Mouse (Mus musculus) limb, embryonic 14.5 days (tissue): ENCODE data around the gene Src. TPM values are rescaled to one million over a fixed set of nuclear protein-coding genes. Genes with fewer than 3 reads are reported as not detected.
"Not testable (repeated sequence)": the region's sequence is repeated elsewhere in the genome, so short reads cannot be mapped to it uniquely, and the experiment has no call there.

Experiments used
- ATAC-seq: fragments of 200-750 bp; cut with Nextera tagmentation; 2 replicates; pipeline ENCODE4 v1.8.0; 2017; ENCODE audit warnings: low read depth, moderate number of reproducible peaks, moderate TSS enrichment; ENCODE audit not compliant: low FRiP score
- DNase-seq: peaks from one replicate; pipeline ENCODE4 v3.0.0-alpha.2; 2015; ENCODE audit warnings: low spot score
- H3K27ac ChIP-seq: fragments of 300-500 bp; sonication (generic); replicated peaks from 2 replicates; pipeline ENCODE4 v1.5.1; 2014; ENCODE audit warnings: low read depth, mild to moderate bottlenecking, low read length, moderate library complexity, mixed read lengths
- H3K27me3 ChIP-seq: fragments of 300-500 bp; sonication (generic); 2 replicates; pipeline ENCODE4 v1.6.1; 2014; ENCODE audit warnings: low read length, mixed read lengths; ENCODE audit not compliant: control insufficient read depth, insufficient read depth
- H3K36me3 ChIP-seq: fragments of 300-500 bp; sonication (generic); 2 replicates; pipeline ENCODE4 v1.6.1; 2014; ENCODE audit warnings: mild to moderate bottlenecking, low read length, moderate library complexity, mixed read lengths; ENCODE audit not compliant: control insufficient read depth, insufficient read depth
- H3K4me1 ChIP-seq: fragments of 300-500 bp; sonication (generic); 2 replicates; pipeline ENCODE4 v1.6.1; 2014; ENCODE audit warnings: antibody characterized with exemption, low read length, mixed read lengths; ENCODE audit not compliant: control insufficient read depth, insufficient read depth
- H3K4me2 ChIP-seq: fragments of 300-500 bp; sonication (generic); replicated peaks from 2 replicates; pipeline ENCODE4 v1.6.1; 2014; ENCODE audit warnings: low read depth, mild to moderate bottlenecking, low read length, moderate library complexity; ENCODE audit not compliant: severe bottlenecking
- H3K4me3 ChIP-seq: fragments of 300-500 bp; sonication (generic); replicated peaks from 2 replicates; pipeline ENCODE4 v1.5.1; 2014; ENCODE audit warnings: low read length
- H3K9ac ChIP-seq: fragments of 300-500 bp; sonication (generic); 2 replicates; pipeline ENCODE4 v1.6.1; 2014; ENCODE audit warnings: mild to moderate bottlenecking, low read depth, low read length, moderate library complexity; ENCODE audit not compliant: severe bottlenecking
- H3K9me3 ChIP-seq: fragments of 300-500 bp; sonication (generic); 2 replicates; pipeline ENCODE4 v1.6.1; 2016; ENCODE audit warnings: low read length; ENCODE audit not compliant: control insufficient read depth
- POLR2A ChIP-seq: fragments of 200-500 bp; IDR thresholded peaks from 2 replicates; pipeline ENCODE4 v1.8.0; 2012; ENCODE audit warnings: inconsistent platforms, mild to moderate bottlenecking, moderate library complexity, borderline replicate concordance; ENCODE audit not compliant: insufficient read depth, insufficient read length; ENCODE audit errors: extremely low read depth
- WGBS: fragments of 180-500 bp; shearing (Covaris S2); extraction: QIAGEN DNeasy Blood & Tissue Kit; methylation state at CpG from one replicate; pipeline ENCODE4 v1.1.7; 2014; 5-methylcytosine and 5-hydroxymethylcytosine counted together
- polyA plus RNA-seq, 2 experiments: library from polyadenylated mRNA; depleted of rRNA in 1 of 2; stranded (reverse) in 1 of 2; unstranded in 1 of 2; fragments of >200 nt; fragmentation: Nextera tagmentation in 1 of 2; extraction: Ambion mirVana in 1 of 2; gene quantifications; 2 replicates each; pipeline versions ENCODE4 v1.2.1 to v1.2.3; 2012 to 2014

Gene Src
- polyA plus RNA-seq, 2 experiments = 15.9 to 43.6 TPM

- WGBS = 44% methylated on average over 3 of the region's 3 CpGs
- DNase-seq = no peak
- Histone ChIP-seq H3K27me3 (no peaks in the 10 kb centered on the region), H3K9me3 (no peaks in the 10 kb centered on the region), H3K4me1 (peaks cover 7% of the 10 kb centered on the region; the same call in 1 of the 2 replicates), H3K36me3 (peaks cover 28% of the 10 kb centered on the region), H3K4me3 (no peak overlapping the region), H3K27ac (no peak overlapping the region), H3K9ac (no peak overlapping the region), H3K4me2 (no peak overlapping the region)
- no peak for TF ChIP-seq POLR2A
- no peak for ATAC-seq
Observed at GRCm38 (mm10) chr2:157376995-157377394, 41.2 kb upstream of the Src start.

DNA sequence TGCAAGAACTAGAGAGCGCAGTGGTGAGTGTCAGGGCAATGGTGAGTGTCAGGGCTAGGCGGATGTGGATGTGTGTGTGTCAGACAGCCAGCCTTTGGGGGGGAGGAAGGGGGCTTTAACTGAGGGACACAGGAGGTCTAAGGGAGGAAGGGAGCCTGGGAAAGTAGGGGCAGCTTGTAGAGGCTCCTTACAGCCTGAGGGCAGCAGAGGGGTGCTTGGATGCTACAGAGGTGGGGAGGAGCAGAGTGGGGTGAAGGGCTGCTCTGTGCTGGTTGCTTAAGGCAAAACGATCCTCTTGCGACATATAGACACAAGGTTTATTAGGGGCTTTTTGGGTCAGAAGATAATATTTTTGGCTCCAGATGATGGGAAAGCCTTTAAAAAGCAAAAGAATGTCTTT, 33.4 kb upstream of the Src start:
- WGBS = 77% methylated on average over 4 of the region's 4 CpGs
- no peak for ATAC-seq
- peaks cover 26% of the 10 kb centered on the region for H3K36me3 ChIP-seq
- H3K4me1 ChIP-seq = no peaks in the 10 kb centered on the region
- H3K27ac ChIP-seq = no peak overlapping the region
- DNase-seq = no peak
- no peak for TF ChIP-seq POLR2A
- H3K27me3 ChIP-seq = no peaks in the 10 kb centered on the region
- H3K9me3 ChIP-seq = no peaks in the 10 kb centered on the region
- no peak overlapping the region for H3K4me3 ChIP-seq
- H3K9ac ChIP-seq = no peak overlapping the region
- no peak overlapping the region for H3K4me2 ChIP-seq

- H3K36me3 ChIP-seq = peaks cover 18% of the 10 kb centered on the region
- H3K9me3 ChIP-seq, H3K4me2 ChIP-seq, ATAC-seq, H3K4me3 ChIP-seq, H3K27ac ChIP-seq, H3K27me3 ChIP-seq, DNase-seq, H3K9ac ChIP-seq, H3K4me1 ChIP-seq: not testable (repeated sequence)
- 89% methylated on average over 14 of the region's 14 CpGs for WGBS
Observed at GRCm38 (mm10) chr2:157388901-157389590, 29.2 kb upstream of the Src start.

DNA sequence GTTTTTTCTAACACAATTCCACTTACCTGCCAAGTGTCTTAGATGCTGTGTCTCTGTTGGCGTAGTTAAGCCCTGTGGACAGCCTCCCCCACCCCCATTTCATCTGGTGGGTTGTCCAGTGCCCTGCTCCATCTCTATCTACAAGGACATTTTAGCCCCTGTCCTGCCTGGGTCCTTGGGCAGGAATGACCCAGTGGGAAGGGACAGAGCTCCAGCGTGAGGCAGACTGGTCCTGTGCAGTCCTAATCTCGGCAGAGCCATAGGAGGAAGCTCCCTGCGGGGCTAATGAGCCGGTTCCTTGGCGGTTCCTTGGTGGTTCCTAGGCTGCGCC, 28.7 kb upstream of the Src start:
- Histone ChIP-seq H3K9ac (no peak overlapping the region), H3K36me3 (peaks cover 17% of the 10 kb centered on the region), H3K27ac (no peak overlapping the region), H3K9me3 (no peaks in the 10 kb centered on the region), H3K27me3 (no peaks in the 10 kb centered on the region), H3K4me3 (no peak overlapping the region), H3K4me1 (no peaks in the 10 kb centered on the region), H3K4me2 (no peak overlapping the region)
- 92% methylated on average over 7 of the region's 7 CpGs for WGBS
- DNase-seq (no peak), ATAC-seq (no peak)
- no peak for TF ChIP-seq POLR2A

DNA sequence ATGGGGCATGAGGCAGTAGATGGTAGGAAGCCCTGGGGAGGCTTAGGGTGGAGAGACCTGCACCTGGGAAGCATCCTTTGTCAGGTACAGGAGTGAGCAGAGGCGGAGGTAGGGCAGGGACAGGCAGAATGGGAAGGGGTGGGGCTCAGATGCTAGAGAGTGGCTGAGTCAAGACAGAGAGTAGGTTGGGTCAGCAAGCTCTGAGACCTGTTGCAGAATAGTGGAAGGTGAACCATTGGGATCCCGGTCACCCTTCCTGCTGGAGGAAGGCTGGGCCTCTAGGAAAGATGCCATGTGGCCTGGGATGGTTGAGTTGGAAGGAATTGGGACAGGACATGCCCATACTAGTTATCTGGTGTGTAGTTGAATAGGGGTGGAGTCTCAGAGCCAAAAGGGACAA, 25.9 kb upstream of the Src start:
- Histone ChIP-seq H3K4me1 (no peaks in the 10 kb centered on the region), H3K36me3 (peaks cover 41% of the 10 kb centered on the region), H3K4me2 (no peak overlapping the region), H3K27me3 (no peaks in the 10 kb centered on the region), H3K27ac (no peak overlapping the region), H3K4me3 (no peak overlapping the region), H3K9ac (no peak overlapping the region), H3K9me3 (no peaks in the 10 kb centered on the region)
- WGBS = 88% methylated on average over 2 of the region's 2 CpGs
- DNase-seq (no peak), ATAC-seq (no peak)
- no peak for TF ChIP-seq POLR2A

GRCm38 (mm10) chr2:157393549-157393948, 24.7 kb upstream of the Src start:
- 97% methylated on average over 4 of the region's 4 CpGs for WGBS
- Histone ChIP-seq H3K27ac (no peak overlapping the region), H3K36me3 (peaks cover 53% of the 10 kb centered on the region), H3K4me1 (no peaks in the 10 kb centered on the region), H3K4me2 (no peak overlapping the region), H3K9ac (no peak overlapping the region), H3K9me3 (no peaks in the 10 kb centered on the region), H3K27me3 (no peaks in the 10 kb centered on the region), H3K4me3 (no peak overlapping the region)
- ATAC-seq = no peak
- no peak for TF ChIP-seq POLR2A
- DNase-seq = no peak
